Mouse (Mus musculus): Measurements from ENCODE around the gene Arhgef39.

DNA sequence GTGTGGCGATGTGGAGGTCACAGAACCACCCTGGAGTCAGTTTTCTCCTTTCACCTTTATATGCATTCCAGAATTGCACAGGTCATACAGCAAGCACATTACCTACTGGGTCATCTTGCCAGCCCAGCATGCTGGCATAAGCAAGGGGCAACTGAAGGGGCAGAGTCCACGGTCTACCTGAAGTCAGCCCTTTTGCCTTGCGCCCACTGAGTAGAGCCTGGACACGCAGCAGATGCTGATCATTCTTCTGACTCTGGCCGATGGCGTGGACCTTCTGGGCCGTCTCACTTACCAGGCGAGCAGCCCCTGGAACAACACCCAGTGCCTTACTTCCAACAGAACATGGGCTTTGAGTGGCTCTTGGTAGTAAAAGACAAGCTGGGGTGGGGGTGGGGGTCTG is 2.1 kb downstream of the Arhgef39 start:
- TF ChIP-seq POLR2A (IDR thresholded peaks at IDR 0.05; ENCODE audit: extremely low read depth, insufficient read depth, low read length) (no peak), CTCF (IDR thresholded peaks at IDR 0.05; ENCODE audit: extremely low read depth, insufficient read depth, low read length) (no peak)

Measured in cortical plate, adult 2 months (tissue).